Mouse (Mus musculus) forebrain, embryonic 14.5 days (tissue): Measurements from ENCODE around the gene Tmem235. TPM values are rescaled to one million over a fixed set of nuclear protein-coding genes. Genes with fewer than 3 reads are reported as not detected.

Experiments used
- ATAC-seq: fragments of 200-750 bp; cut with Nextera tagmentation; 2 replicates; pipeline ENCODE4 v1.8.0; 2017; ENCODE audit warnings: mild to moderate bottlenecking, moderate library complexity
- DNase-seq: peaks from one replicate; pipeline ENCODE4 v3.0.0-alpha.2; 2015; ENCODE audit warnings: low spot score
- H3K27ac ChIP-seq: fragments of 300-500 bp; sonication (generic); 2 replicates; pipeline ENCODE4 v1.5.1; 2014; ENCODE audit warnings: low read depth, mild to moderate bottlenecking, control low read depth, low read length, moderate library complexity
- H3K27me3 ChIP-seq: fragments of 300-500 bp; sonication (generic); replicated peaks from 2 replicates; pipeline ENCODE4 v1.6.1; 2014; ENCODE audit warnings: low read length, control low read depth, mixed read lengths; ENCODE audit not compliant: control insufficient read depth, insufficient read depth
- H3K36me3 ChIP-seq: fragments of 300-500 bp; sonication (generic); 2 replicates; pipeline ENCODE4 v1.6.1; 2014; ENCODE audit warnings: low read length, control low read depth; ENCODE audit not compliant: control insufficient read depth, insufficient read depth
- H3K4me1 ChIP-seq: fragments of 300-500 bp; sonication (generic); 2 replicates; pipeline ENCODE4 v1.6.1; 2014; ENCODE audit warnings: antibody characterized with exemption, low read length, control low read depth; ENCODE audit not compliant: control insufficient read depth, insufficient read depth
- H3K4me2 ChIP-seq: fragments of 300-500 bp; sonication (generic); 2 replicates; pipeline ENCODE4 v1.6.1; 2014; ENCODE audit warnings: mild to moderate bottlenecking, control low read depth, low read length
- H3K4me3 ChIP-seq: fragments of 300-500 bp; sonication (generic); 2 replicates; pipeline ENCODE4 v1.5.1; 2014; ENCODE audit warnings: low read depth, low read length, control low read depth
- H3K9ac ChIP-seq: fragments of 300-500 bp; sonication (generic); 2 replicates; pipeline ENCODE4 v1.6.1; 2014; ENCODE audit warnings: mild to moderate bottlenecking, low read length, control low read depth, moderate library complexity
- H3K9me3 ChIP-seq: fragments of 300-500 bp; sonication (generic); replicated peaks from 2 replicates; pipeline ENCODE4 v1.6.1; 2016; ENCODE audit warnings: low read length, control low read depth, mixed read lengths; ENCODE audit not compliant: control insufficient read depth
- WGBS: fragments of 180-500 bp; shearing (Covaris S2); extraction: QIAGEN DNeasy Blood & Tissue Kit; methylation state at CpG from one replicate; pipeline ENCODE4 v1.1.7; 2014; 5-methylcytosine and 5-hydroxymethylcytosine counted together
- polyA plus RNA-seq: library from polyadenylated mRNA; unstranded; fragments of >200 nt; fragmentation: Nextera tagmentation; extraction: Ambion mirVana; gene quantifications from 2 replicates; pipeline ENCODE4 v1.2.1, GENCODE M21; 2014

Tmem235 gene
- polyA plus RNA-seq, 1 experiment from 2014 or later, result not detected

GRCm38 (mm10) chr11:117879676-117880075, 19.1 kb downstream of the Tmem235 start:
- Histone ChIP-seq H3K9ac (no peak overlapping the region), H3K27me3 (0 out of 2 replicates have a peak, but pooled peaks cover 4% of the 10 kb centered on the region), H3K4me3 (no peak overlapping the region), H3K36me3 (no peaks in the 10 kb centered on the region), H3K4me1 (peaks cover 10% of the 10 kb centered on the region; the same call in 1 of the 2 replicates), H3K9me3 (no peaks in the 10 kb centered on the region), H3K4me2 (no peak overlapping the region), H3K27ac (no peak overlapping the region)
- WGBS, result 76% methylated on average over 6 of the region's 6 CpGs
- ATAC-seq (no peak), DNase-seq (no peak)

- Histone ChIP-seq H3K27me3 (0 out of 2 replicates have a peak, but pooled peaks cover 6% of the 10 kb centered on the region), H3K9ac (no peak overlapping the region), H3K27ac (no peak overlapping the region), H3K4me3 (no peak overlapping the region), H3K4me2 (no peak overlapping the region), H3K36me3 (no peaks in the 10 kb centered on the region), H3K4me1 (peaks cover 10% of the 10 kb centered on the region; the same call in 1 of the 2 replicates), H3K9me3 (no peaks in the 10 kb centered on the region)
- DNase-seq (no peak), ATAC-seq (no peak)
- WGBS, result 87% methylated on average over 9 of the region's 9 CpGs
Observed at GRCm38 (mm10) chr11:117880336-117880976, 19.9 kb downstream of the Tmem235 start.

GRCm38 (mm10) chr11:117880977-117881358, 20.4 kb downstream of the Tmem235 start:
- Histone ChIP-seq H3K4me1 (peaks cover 10% of the 10 kb centered on the region; the same call in 1 of the 2 replicates), H3K4me3 (no peak overlapping the region), H3K36me3 (no peaks in the 10 kb centered on the region), H3K9me3 (no peaks in the 10 kb centered on the region), H3K27me3 (0 out of 2 replicates have a peak, but pooled peaks cover 6% of the 10 kb centered on the region), H3K27ac (no peak overlapping the region), H3K9ac (no peak overlapping the region), H3K4me2 (no peak overlapping the region)
- ATAC-seq (no peak), DNase-seq (no peak)
- WGBS, result 89% methylated on average over 6 of the region's 6 CpGs

DNA sequence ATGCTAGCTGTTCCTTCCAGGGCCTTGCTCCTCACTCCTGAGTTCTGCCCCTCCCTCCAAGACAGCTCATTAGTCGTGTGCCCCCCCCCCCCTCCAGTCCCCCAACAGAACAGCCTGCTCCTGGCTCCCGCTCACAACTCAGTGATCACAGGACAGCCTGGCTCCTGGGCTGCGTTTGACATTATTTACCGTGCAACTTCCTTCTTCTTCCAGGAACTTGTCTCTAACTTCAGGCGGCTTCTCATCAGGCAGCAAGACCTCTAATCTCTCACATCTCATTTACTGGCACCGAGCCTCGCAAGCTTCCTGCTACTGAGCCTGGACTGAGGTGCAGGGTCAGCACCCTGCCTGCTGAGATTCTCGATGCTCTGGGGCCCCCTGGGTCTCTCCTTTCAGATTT, 21.2 kb downstream of the Tmem235 start:
- H3K27me3 ChIP-seq, result peaks cover 14% of the 10 kb centered on the region; the same call in 1 of the 2 replicates
- DNase-seq, result no peak

DNA sequence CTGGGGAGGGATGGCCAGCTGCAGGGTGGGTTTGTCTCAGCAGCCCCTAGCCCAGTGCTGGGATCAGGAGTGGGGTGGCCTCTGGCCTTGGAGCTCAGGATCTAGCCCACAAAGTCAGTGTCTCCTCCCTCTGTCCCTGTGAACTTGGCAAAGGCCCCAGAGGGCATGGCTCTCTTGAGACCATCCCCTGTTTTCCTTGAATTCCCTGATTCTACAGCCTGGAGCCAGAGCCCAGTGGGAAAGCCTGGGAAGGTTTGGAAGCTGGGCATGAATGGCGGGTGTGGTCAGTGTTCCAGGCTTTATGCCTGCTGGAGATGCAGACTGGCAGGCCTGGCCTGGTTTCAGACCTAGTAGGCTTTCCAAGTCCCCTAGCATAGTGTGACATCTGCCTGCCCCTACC, 21.7 kb downstream of the Tmem235 start:
- DNase-seq, result no peak
- no peak overlapping the region for H3K4me3 ChIP-seq
- H3K9ac ChIP-seq, result no peak overlapping the region
- H3K9me3 ChIP-seq, result no peaks in the 10 kb centered on the region
- ATAC-seq, result no peak
- no peaks in the 10 kb centered on the region for H3K36me3 ChIP-seq
- 73% methylated on average over 1 of the region's 1 CpGs for WGBS
- H3K27me3 ChIP-seq, result peaks cover 15% of the 10 kb centered on the region; the same call in 1 of the 2 replicates
- H3K4me2 ChIP-seq, result no peak overlapping the region
- peaks cover 10% of the 10 kb centered on the region; the same call in 1 of the 2 replicates for H3K4me1 ChIP-seq
- H3K27ac ChIP-seq, result no peak overlapping the region

More for the DNA sequence above, 21.2 kb downstream of the Tmem235 start:
- H3K27ac ChIP-seq, result no peak overlapping the region
- no peak overlapping the region for H3K4me3 ChIP-seq
- no peaks in the 10 kb centered on the region for H3K36me3 ChIP-seq
- no peak overlapping the region for H3K4me2 ChIP-seq
- WGBS, result 10% methylated on average over 8 of the region's 8 CpGs
- ATAC-seq, result no peak
- no peak overlapping the region for H3K9ac ChIP-seq
- H3K4me1 ChIP-seq, result peaks cover 10% of the 10 kb centered on the region; the same call in 1 of the 2 replicates
- no peaks in the 10 kb centered on the region for H3K9me3 ChIP-seq

- Histone ChIP-seq H3K27ac (no peak overlapping the region), H3K4me3 (no peak overlapping the region), H3K36me3 (no peaks in the 10 kb centered on the region), H3K4me2 (no peak overlapping the region), H3K9me3 (no peaks in the 10 kb centered on the region), H3K4me1 (peaks cover 27% of the 10 kb centered on the region), H3K9ac (no peak overlapping the region), H3K27me3 (peaks cover 39% of the 10 kb centered on the region)
- DNase-seq (no peak), ATAC-seq (no peak)
- 70% methylated on average over 5 of the region's 5 CpGs for WGBS
Observed at GRCm38 (mm10) chr11:117886000-117886399, 25.4 kb downstream of the Tmem235 start.

DNA sequence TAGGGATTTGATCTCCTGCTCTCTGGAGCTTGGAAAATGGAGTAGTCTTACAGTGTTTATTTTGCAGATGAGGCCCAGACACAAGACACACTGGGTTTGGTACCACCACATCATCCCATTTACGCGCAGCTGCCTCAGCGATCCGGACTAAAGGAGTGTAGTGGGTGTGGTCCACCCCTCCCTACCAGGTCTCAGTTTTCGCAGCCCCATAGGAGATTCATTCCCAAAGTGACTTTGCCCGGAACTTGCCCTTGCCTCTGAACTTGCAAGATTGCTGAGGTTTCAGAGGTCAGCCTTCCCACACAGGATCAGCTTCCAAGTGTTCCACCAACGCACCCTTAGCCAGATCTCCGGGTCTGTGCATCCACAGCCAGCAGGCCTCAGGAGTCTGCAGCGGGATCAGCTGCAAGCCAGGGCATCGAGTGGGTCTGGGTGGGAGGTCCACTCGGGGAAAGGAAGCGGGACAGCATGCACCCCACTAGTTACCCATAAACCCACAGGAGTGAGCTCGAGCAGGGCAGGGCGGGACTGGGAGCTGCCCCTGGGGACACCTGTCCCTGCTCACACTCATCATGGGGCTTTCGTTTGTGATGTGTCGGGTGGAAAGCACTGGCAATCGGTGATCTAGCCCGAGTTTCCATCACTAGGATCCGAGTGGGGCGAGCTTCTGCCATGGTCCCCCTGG, 27.8 kb downstream of the Tmem235 start:
- no peak for ATAC-seq
- Histone ChIP-seq H3K27me3 (peaks cover 57% of the 10 kb centered on the region), H3K27ac (no peak overlapping the region), H3K36me3 (no peaks in the 10 kb centered on the region), H3K9ac (peak overlapping the region; percentile 41), H3K4me2 (peak overlapping the region; percentile 47), H3K9me3 (no peaks in the 10 kb centered on the region), H3K4me3 (no peak overlapping the region), H3K4me1 (peaks cover 29% of the 10 kb centered on the region)
- DNase-seq, result no peak
- 9% methylated on average over 20 of the region's 20 CpGs for WGBS

DNA sequence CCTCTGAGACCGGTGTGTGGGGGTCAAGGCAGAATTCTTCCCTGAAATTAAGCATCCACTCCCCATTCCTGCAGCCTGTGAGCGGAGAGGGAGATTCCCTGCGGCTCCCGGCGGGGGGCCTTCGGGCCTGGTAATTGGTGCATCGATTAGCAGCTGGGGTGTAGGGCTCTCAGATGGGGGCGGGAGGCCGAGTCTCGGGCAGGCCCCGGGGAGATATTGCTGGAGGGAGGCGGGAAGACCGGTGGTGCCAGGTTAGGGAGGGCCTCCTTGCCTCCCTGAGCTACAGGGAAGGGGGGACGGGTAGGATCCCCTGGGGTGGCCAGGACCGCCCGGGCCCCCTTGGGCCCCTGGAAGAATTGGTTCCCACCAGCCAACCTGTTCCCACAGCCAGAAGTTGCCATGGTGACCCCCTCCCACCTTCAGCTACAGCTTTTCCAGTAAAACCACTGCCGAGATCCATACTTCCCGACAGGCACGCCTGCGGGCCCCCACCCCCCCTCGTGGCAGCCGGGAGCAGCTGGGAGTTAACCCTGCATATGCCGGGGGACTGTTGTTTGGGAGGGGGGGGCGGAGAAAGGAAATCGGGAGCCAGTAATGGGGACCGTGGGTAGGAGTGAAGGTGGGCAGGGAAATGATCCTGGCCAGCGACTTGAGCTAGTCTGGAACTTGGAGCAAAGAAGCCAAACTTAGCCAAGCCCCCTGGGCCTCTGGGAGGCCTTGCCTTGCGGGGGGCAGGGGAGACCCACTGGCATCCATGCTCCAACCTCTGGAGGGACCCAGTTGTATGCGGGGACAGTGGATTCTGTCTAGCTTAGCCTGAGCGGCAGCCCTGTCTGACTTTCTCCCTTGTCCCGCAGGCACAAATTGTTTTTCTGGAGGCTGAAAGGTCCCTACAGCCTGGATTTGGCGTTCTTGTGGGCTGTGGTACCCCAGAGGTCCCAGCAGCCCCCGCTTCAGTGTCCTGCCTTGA, 28.6 kb downstream of the Tmem235 start:
- DNase-seq (peak; percentile 48), ATAC-seq (peak; percentile 40; the same call in 1 of the 2 replicates)
- H3K9me3 ChIP-seq, result no peaks in the 10 kb centered on the region
- H3K4me1 ChIP-seq, result peaks cover 29% of the 10 kb centered on the region
- H3K27me3 ChIP-seq, result peaks cover 60% of the 10 kb centered on the region
- peak overlapping the region; percentile 41 for H3K9ac ChIP-seq
- H3K4me2 ChIP-seq, result peak overlapping the region; percentile 47
- H3K36me3 ChIP-seq, result no peaks in the 10 kb centered on the region
- 1% methylated on average over 33 of the region's 33 CpGs for WGBS
- H3K4me3 ChIP-seq, result peak overlapping the region; percentile 13; the same call in 1 of the 2 replicates
- peak overlapping the region; percentile 49 for H3K27ac ChIP-seq
